Mouse (Mus musculus) cerebellum, postnatal 14 days (tissue): Measurements from ENCODE around the gene Serinc2.
A peak's percentile ranks its signal among the peaks of the same experiment; 100 is the strongest.

Source experiments
- DNase-seq, 2 experiments: peaks; one replicate each; pipeline ENCODE4 v3.0.0; 2021; ENCODE audit warnings: mixed read lengths in 2 of 2

The Serinc2 gene

GRCm38 (mm10) chr4:130279105-130279504 is at the start of gene Serinc2:
Serinc2 (minus strand) TSS chr4:130279205.
- no peak for DNase-seq

- DNase-seq: peak; percentile 80
Observed at GRCm38 (mm10) chr4:130327366-130327765, 48.4 kb upstream of the Serinc2 start.

GRCm38 (mm10) chr4:130325446-130325845 is 46.4 kb upstream of the Serinc2 start:
- DNase-seq: no peak

GRCm38 (mm10) chr4:130323607-130324006 is 44.6 kb upstream of the Serinc2 start:
- DNase-seq: peak in 1 of 2 experiments; percentile 42

- DNase-seq: no peak
Observed at GRCm38 (mm10) chr4:130323165-130323564, 44.2 kb upstream of the Serinc2 start.

DNA sequence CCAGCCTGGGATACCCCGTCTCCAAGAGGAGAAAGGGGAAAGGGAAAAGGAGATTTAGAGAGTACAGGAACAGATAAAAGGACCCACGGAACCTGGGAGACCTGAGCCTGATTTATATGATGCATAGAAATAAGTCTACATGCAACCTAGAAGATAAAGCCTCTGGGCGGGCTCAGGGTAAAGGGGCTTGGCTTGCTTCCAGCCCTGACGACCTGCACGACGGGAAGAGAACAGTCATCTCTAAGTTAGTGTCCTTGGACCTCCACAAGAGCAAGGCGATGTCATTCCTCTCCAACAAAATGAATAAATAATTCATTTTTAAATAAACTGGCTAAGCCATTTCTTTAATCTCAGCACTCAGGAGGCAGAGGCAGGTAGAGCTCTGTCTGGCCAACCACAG is 43.6 kb upstream of the Serinc2 start:
- DNase-seq: no peak

- DNase-seq: no peak
Observed at GRCm38 (mm10) chr4:130321640-130322039, 42.6 kb upstream of the Serinc2 start.

DNA sequence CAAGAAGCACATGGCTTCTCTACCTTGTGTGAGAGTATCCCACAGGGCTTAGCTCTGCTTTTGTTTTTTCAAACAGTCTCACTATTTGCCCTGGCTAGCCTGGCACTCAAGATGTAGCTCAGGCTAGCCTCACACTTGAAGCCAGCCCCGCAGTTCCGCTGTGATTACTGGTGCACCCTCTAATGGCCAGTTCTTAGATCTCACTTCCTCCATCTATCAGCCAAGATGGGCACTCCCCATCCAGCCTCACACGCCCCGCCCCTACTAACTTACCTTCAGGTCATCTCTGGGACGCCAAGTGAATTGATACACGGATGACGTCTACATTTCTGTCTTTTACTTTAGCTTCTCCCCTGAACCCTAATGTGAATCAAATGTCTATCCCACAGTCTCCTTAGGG is 40.6 kb upstream of the Serinc2 start:
- no peak for DNase-seq

GRCm38 (mm10) chr4:130318122-130318521 is 39.1 kb upstream of the Serinc2 start:
- DNase-seq: no peak

- no peak for DNase-seq
Observed at GRCm38 (mm10) chr4:130316691-130317090, 37.7 kb upstream of the Serinc2 start.

DNA sequence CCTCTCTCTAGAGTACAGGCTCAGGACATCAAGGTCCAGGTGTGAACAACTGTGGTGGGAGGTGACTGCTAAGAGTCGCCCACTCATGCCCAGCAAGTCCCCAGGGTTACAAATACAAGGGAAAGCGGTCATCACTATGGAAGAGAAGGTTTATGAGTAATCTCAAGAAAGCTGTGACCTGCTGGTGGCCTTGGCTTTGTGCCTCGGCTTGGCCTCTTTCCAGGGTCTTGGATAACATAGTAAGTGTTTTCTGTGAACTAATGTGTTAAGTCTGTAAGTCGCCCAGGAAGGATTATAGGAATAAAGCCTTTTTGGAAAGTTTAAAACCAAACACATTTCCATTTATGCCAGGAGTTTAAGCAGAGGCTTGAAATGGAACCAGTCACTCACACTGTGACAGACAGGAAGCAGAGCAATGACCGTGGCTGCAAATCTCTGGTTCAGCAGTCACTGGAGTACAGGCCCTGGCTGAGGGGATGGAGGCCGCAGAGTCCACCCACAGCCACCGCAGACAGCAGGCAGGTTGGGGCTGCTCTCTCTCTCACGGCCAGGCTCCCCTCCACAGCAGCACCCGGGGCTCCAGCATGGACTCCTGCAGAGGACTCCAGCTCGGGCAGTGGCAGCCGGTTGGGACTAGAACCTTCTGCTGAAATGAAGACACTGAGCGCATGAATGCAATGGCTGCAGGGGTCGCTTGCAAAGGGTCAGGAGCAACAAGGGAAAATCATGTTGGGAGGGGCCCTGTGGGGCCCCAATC is 36.9 kb upstream of the Serinc2 start:
- DNase-seq: peak in 1 of 2 experiments; percentile 74

DNA sequence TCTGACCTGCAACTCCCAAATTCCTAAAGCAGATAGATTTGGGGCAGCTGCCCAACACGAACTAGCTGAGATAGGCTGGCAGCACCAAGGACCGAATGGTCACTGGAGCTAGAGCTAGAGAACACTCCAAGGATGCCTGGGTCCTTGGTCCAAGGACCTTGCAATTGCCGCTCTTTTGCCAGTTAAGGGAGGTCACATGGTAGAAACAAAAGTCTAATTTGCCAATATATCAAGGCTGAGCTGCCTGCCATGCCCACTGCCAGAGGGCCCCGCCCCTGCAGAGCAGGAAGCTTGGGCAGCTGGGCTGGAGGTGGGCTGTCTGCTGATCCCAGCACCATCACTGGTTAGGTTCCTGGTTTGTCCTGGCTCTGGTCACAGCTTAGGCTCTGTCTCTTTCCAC is 34.5 kb upstream of the Serinc2 start:
- DNase-seq: no peak

- DNase-seq: no peak
Observed at GRCm38 (mm10) chr4:130312526-130312925, 33.5 kb upstream of the Serinc2 start.

GRCm38 (mm10) chr4:130309254-130309653 is 30.2 kb upstream of the Serinc2 start:
- DNase-seq: no peak

DNA sequence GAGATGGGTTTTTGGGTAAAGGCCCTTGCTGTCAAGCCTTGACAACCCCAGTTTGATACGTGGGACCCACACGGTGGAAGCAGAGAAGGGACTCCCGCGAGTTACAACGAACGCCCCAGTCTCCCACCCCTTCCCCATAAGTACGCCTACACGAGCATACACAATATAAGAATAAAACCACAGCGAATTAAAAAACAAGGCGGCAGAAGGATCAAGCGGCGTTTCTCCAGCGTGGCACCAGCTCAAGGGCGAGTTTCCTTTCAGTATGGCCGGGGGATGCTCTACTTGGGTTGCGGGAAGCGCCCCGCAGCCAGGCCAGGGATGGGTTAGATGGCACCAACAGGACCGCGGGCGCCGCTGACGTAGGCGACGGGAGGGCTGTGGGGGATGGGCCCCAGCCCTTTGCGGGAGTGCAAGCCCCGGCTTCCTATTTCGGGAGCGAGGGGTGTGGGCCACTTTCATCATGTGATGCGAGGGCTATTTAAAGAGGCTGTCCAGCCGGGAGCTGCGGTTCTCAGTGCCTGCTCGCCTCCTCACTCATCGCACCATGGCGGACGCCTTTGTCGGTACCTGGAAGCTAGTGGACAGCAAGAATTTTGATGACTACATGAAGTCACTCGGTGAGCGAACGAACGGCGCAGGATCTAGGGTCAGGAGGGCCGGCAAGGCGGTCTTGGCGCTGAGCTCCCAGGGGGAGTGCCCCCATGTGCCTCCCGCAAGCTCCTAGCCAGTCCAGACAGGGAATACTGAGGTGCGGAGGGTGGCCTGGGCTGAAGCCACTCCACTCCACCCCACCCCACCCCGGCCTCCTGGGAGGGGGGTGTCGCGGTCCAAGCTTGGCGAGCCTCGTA is 29.5 kb upstream of the Serinc2 start, which contains the start of the genes Fabp3 and Gm10570:
Gene Fabp3, plus strand, starts transcription at position 365 of the 851 bp plus-strand sequence.
Gene Gm10570, minus strand, starts transcription at position 444 of the 851 bp plus-strand sequence.
- DNase-seq: peak; percentile 81 to 84

- DNase-seq: peak; percentile 72 to 77
Observed at GRCm38 (mm10) chr4:130307851-130308230, 28.8 kb upstream of the Serinc2 start.

DNA sequence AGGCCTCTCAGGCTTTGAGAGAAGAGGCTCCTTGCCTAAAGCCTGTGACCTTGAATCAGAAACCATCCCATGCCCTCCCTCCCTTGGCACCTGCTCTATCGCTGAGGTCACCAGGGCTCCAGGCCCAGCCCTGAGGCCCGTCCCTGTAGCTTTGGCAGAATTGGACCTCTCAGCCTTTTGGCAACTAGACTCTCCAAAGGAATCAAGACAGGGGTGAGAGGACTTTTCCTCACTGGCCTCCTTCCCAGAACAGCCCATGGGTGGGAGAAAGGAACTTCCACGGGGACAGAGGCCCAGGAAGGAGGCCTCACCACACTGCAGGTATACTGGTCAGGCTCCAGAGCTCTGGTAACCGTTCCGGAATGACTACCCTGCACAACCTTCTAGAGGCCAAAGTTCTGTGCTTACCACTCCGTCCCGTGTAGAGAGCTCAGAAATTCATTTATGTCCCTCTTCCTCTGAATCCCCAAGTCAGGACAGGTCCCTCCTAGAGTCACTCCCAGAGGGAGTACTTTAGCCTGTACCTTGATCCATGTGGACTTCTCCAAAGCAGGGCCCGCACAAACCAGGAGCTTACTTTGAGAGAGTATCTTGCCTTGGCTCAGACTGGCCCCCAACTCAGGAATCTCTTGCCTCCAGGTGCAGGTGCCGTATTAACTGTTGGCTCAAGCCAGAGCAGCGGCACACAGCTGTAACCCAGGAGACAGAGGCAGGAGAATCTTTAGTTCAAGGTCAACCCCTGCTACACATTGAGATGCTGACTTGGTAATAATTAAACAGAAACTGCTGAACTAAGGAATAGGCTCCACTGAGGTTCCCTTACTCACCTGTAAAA is 28.0 kb upstream of the Serinc2 start:
- peak; percentile 43 to 56 for DNase-seq

GRCm38 (mm10) chr4:130304746-130305145 is 25.7 kb upstream of the Serinc2 start:
- DNase-seq: no peak

GRCm38 (mm10) chr4:130302285-130302870 is 23.4 kb upstream of the Serinc2 start:
- no peak for DNase-seq

- no peak for DNase-seq
Observed at GRCm38 (mm10) chr4:130299629-130300018, 20.6 kb upstream of the Serinc2 start.

DNA sequence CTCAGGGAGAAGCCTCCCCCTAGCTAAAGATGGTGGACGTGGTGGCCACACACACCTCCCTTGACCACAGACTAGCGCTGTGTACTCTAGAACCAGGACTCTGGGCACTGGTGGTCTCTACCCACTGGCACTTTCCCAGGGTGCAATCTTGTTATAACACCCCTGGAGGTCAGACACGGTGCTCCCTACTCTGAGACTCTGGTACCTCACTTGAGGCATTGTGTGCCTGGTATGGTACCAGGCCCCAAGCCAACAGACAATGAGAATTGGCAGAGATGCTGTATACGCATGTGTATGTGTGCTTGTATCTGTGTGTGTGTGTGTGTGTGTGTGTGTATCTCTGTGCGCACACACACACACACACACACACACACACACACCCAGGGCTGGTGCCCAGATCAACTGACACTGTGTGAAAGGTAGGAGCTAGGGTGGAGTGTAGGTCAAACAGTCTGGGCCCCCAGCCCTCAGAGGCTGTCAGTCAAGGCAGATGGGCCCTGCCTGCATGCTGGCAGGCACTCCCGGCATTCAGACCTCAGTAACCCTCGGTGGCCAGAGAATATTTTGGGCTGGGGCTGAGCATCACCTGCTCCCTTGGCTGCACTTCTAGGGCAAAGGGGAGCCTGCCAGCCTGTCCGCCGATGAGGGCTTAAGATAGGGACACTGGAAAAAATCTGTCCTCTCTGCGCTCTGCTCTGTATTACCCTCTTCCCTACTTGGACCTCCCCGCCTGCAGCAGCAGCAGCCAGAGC is 20.0 kb upstream of the Serinc2 start:
- DNase-seq: peak; percentile 85 to 90

DNA sequence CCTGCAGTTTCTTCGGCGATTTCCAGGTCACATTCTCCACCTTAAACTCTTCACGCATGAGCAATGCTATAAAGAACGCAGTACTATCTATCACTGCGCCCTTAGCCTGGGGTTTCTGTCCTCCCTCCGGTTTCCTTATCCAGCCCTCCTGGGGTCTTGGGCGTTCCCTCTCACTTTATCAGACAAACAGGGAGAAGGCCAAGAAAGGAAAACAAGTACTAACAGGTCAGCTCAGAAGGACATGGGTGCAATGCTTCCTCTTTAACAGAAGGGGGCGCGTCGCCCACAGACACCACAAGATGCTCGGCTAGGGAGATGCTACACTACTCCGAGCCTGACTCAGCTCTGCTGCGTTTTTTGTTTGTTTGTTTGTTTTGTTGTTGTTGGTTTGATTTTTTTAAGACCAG is 18.1 kb upstream of the Serinc2 start:
- peak in 1 of 2 experiments; percentile 60 for DNase-seq
